Mouse (Mus musculus) urinary bladder, postnatal 4 days (tissue): Measurements from ENCODE around the gene Tvp23b.

ENCODE experiments used
- DNase-seq, 2 experiments: peaks; one replicate each; pipeline ENCODE4 v3.0.0; 2021 to 2022; ENCODE audit warnings: low spot score in 2 of 2

Tvp23b gene

GRCm38 (mm10) chr11:62879220-62880048 lies at the start of gene Tvp23b:
Gene Tvp23b, plus strand, starts transcription at chr11:62879455.
- peak; percentile 97 to 100 for DNase-seq

- DNase-seq = no peak
Measured at GRCm38 (mm10) chr11:62830387-62830786, 48.9 kb upstream of the Tvp23b start.

GRCm38 (mm10) chr11:62831906-62832305 lies 47.3 kb upstream of the Tvp23b start:
- DNase-seq = no peak

GRCm38 (mm10) chr11:62844562-62844961 lies 34.7 kb upstream of the Tvp23b start:
- no peak for DNase-seq

- no peak for DNase-seq
Measured at GRCm38 (mm10) chr11:62845730-62846129, 33.5 kb upstream of the Tvp23b start.

GRCm38 (mm10) chr11:62846961-62847654 lies 32.1 kb upstream of the Tvp23b start, which contains the start of gene Fbxw10:
Gene Fbxw10, plus strand, starts transcription at chr11:62847069.
- no peak for DNase-seq

- DNase-seq = no peak
Measured at GRCm38 (mm10) chr11:62847655-62848191, 31.5 kb upstream of the Tvp23b start.

GRCm38 (mm10) chr11:62848301-62848700 lies 31.0 kb upstream of the Tvp23b start:
- DNase-seq = no peak

GRCm38 (mm10) chr11:62851199-62851598 lies 28.1 kb upstream of the Tvp23b start:
- no peak for DNase-seq

- DNase-seq = no peak
Measured at GRCm38 (mm10) chr11:62853334-62853733, 25.9 kb upstream of the Tvp23b start.

- DNase-seq = no peak
Measured at GRCm38 (mm10) chr11:62865562-62865961, 13.7 kb upstream of the Tvp23b start.

GRCm38 (mm10) chr11:62866685-62867084 lies 12.6 kb upstream of the Tvp23b start:
- DNase-seq = no peak

- no peak for DNase-seq
Measured at GRCm38 (mm10) chr11:62869201-62869600, 10.1 kb upstream of the Tvp23b start.

- DNase-seq = no peak
Measured at GRCm38 (mm10) chr11:62869715-62870371, 9.4 kb upstream of the Tvp23b start.

- no peak for DNase-seq
Measured at GRCm38 (mm10) chr11:62873479-62873878, 5.8 kb upstream of the Tvp23b start.

GRCm38 (mm10) chr11:62875696-62876095 lies 3.6 kb upstream of the Tvp23b start:
- no peak for DNase-seq

GRCm38 (mm10) chr11:62876445-62876844 lies 2.8 kb upstream of the Tvp23b start:
- no peak for DNase-seq

GRCm38 (mm10) chr11:62877391-62877790 lies 1.9 kb upstream of the Tvp23b start:
- no peak for DNase-seq

GRCm38 (mm10) chr11:62878728-62879127 lies 527 bp upstream of the Tvp23b start:
- DNase-seq = no peak

- no peak for DNase-seq
Measured at GRCm38 (mm10) chr11:62883407-62883806, 4.2 kb downstream of the Tvp23b start.

- no peak for DNase-seq
Measured at GRCm38 (mm10) chr11:62885323-62885722, 6.1 kb downstream of the Tvp23b start.

GRCm38 (mm10) chr11:62890796-62891195 lies 11.5 kb downstream of the Tvp23b start:
- no peak for DNase-seq
